In genomic region chr6:84016851-84017250, GRCm38 (mm10) we compare ENCODE assay signal across 25 mouse cellular contexts. TPM values are rescaled to one million over a fixed set of nuclear protein-coding genes. Genes with fewer than 3 reads are reported as not detected.
DNase-seq lines count a peak whose midpoint lies in the region; ATAC-seq and TF ChIP-seq lines count a peak whose summit lies in the region.
"Had no signal": no experiment of that assay in that cellular context is flagged by ENCODE, and none has a peak within 500 bp of the region (broad histone marks: within the 10 kb centered on the region; RNA-seq: fewer than 3 reads in every experiment).

No protein-coding gene starts in this region.

- H3K4me2 ChIP-seq in forebrain, postnatal 0 days (ENCODE audit: low read depth): no peak overlapping the region

- no peak overlapping the region for H3K4me3 ChIP-seq in forebrain, postnatal 0 days (ENCODE audit: low read depth, low read length)

- peaks cover 6% of the 10 kb centered on the region; the same call in 1 of the 2 replicates for H3K4me1 ChIP-seq in forebrain, postnatal 0 days (ENCODE audit: insufficient read depth)

- H3K36me3 ChIP-seq in forebrain, postnatal 0 days (ENCODE audit: insufficient read depth): no peaks in the 10 kb centered on the region
- H3K36me3 ChIP-seq: G1E had no signal

- WGBS in forebrain, postnatal 0 days: 91% methylated on average over 7 of the region's 7 CpGs

- ATAC-seq in forebrain, postnatal 0 days: no peak
- ATAC-seq in activated CD4-positive, CD25-positive, alpha-beta regulatory T cell, adult 4 months: no peak
- ATAC-seq: CD4-positive, CD25-positive, alpha-beta regulatory T cell, adult 4 months; Patski had no signal

- no peaks in the 10 kb centered on the region for H3K27me3 ChIP-seq in forebrain, postnatal 0 days (ENCODE audit: insufficient read depth, low read length)
- H3K27me3 ChIP-seq: CH12.LX, Patski had no signal

- no peak overlapping the region for H3K9ac ChIP-seq in forebrain, postnatal 0 days

- H3K9me3 ChIP-seq in forebrain, postnatal 0 days (ENCODE audit: low read length): no peaks in the 10 kb centered on the region
- H3K9me3 ChIP-seq: G1E had no signal

- peak; percentile 52 for DNase-seq in ES-CJ7 (ENCODE audit: low read depth, low spot score)
- DNase-seq in R1 (ENCODE audit: low read depth, low spot score): peak; percentile 90
- DNase-seq in ZHBTc4 (ENCODE audit: low read depth, low spot score): peak; percentile 71
- DNase-seq in forebrain, postnatal 0 days: no peak
- DNase-seq in heart, postnatal 4 days: no peak
- DNase-seq: adrenal gland, adult 2 months; adrenal gland, adult 8-10 months; adrenal gland, postnatal 10 days; adrenal gland, postnatal 14 days; adrenal gland, postnatal 25 days; adrenal gland, postnatal 36 days; B cell, adult 2 months; cerebellum, adult 11 months; cerebellum, adult 11-12 months; cerebellum, adult 18-20 months; cerebellum, adult 2 months; cerebellum, adult 8-10 months; cerebellum, adult 9-10 months; cerebellum, adult 9-11 months had no signal

- no peak overlapping the region for H3K27ac ChIP-seq in forebrain, postnatal 0 days (ENCODE audit: low read depth, low read length)

- no peak for TF ChIP-seq CTCF in forebrain, postnatal 0 days (IDR thresholded peaks at IDR 0.05; ENCODE audit: low read depth)

RNA-seq across cellular contexts. Expression of gene Dysf, which starts 8.5 kb away (rescaled TPM):
- 1.0 and 1.3 TPM in 2 replicates for total RNA-seq in forebrain, postnatal 0 days (2014; rRNA removed)
- polyA plus RNA-seq in forebrain, postnatal 0 days (2015; fragmentation: Nextera tagmentation; extraction: Ambion mirVana): 0.47 and 1.4 TPM in 2 replicates
- polyA plus RNA-seq in activated CD4-positive, CD25-positive, alpha-beta regulatory T cell, adult 4 months (2017; shearing (Covaris generic)): not detected
- 100 to 1,000 TPM in 1 of 2 experiments, 10 to 100 TPM in 1; 96.4 to 109 TPM for total RNA-seq in heart, postnatal 4 days (2021)
- total RNA-seq: MEL had no signal
- polyA plus RNA-seq: CD4-positive, CD25-positive, alpha-beta regulatory T cell, adult 4 months; G1E had no signal

Comparison
In these comparisons a context has a peak if more than half of its experiments do, and no peak if none do; other contexts are left out.
1. DNase-seq: peak in ES-CJ7 (single experiment), R1 (single experiment) and ZHBTc4 (single experiment); none in forebrain, postnatal 0 days (single experiment) and heart, postnatal 4 days (single experiment).
2. RNA of gene Dysf, which starts 8.5 kb away (total RNA-seq): 96.4 to 109 TPM in heart, postnatal 4 days; 1.0 to 1.3 TPM in forebrain, postnatal 0 days; every median in the first group is over 10 times any median in the second.